Comparison of ENCODE assay signal across 31 mouse cellular contexts in the genomic region with DNA sequence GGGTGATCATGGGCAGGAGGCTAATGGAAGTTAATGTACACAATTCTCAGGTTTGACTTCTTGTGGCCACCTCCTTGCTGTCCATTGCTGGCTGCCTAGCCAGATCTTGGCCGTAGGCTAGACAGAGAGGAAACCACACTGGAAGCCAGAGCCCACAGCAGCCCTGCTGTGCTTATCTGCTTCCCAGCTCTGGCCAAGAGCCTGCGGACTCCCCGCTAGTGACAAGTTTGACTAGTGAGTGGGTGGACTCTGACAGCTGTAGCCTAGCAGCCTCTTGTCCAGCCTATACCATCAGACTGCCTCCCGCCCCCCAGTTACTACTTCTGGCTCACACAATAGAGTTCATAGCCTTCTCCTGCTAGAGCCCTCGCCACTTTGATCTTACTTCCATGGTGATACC. TPM values are rescaled to one million over a fixed set of nuclear protein-coding genes. Genes with fewer than 3 reads are reported as not detected.
A peak's percentile ranks its signal among the peaks of the same experiment; 100 is the strongest.
DNase-seq lines count a peak whose midpoint lies in the region; ATAC-seq lines count a peak whose summit lies in the region.
"Had no signal": no experiment of that assay in that cellular context is flagged by ENCODE, and none has a peak within 500 bp of the region (broad histone marks: within the 10 kb centered on the region; RNA-seq: fewer than 3 reads in every experiment).

No protein-coding gene starts in this region.

- intact Hi-C loops in heart, postnatal 25 days (cut with DNase I), result no loop called here
- intact Hi-C loops in heart, postnatal 14 days (cut with DNase I), result no loop called here

- H3K27me3 ChIP-seq in heart, embryonic 13.5 days (replicated peaks), result peaks cover 61% of the 10 kb centered on the region
- no peaks in the 10 kb centered on the region for H3K27me3 ChIP-seq in megakaryocyte, embryonic 14.5 days (replicated peaks)

- no peak overlapping the region for H3K4me3 ChIP-seq in heart, embryonic 13.5 days
- H3K4me3 ChIP-seq in megakaryocyte, embryonic 14.5 days (replicated peaks), result peak overlapping the region; percentile 96
- H3K4me3 ChIP-seq: gastrocnemius, adult 2 months; hindbrain, embryonic 12.5 days; intestine, embryonic 15.5 days had no signal

- peak overlapping the region; percentile 97; the same call in 1 of the 2 replicates for H3K4me2 ChIP-seq in heart, embryonic 13.5 days
- H3K4me2 ChIP-seq: intestine, embryonic 15.5 days; midbrain, embryonic 11.5 days had no signal

- H3K9ac ChIP-seq in heart, embryonic 13.5 days, result no peak overlapping the region
- H3K9ac ChIP-seq: hindbrain, embryonic 12.5 days; intestine, embryonic 15.5 days; limb, embryonic 13.5 days; neural tube, embryonic 13.5 days had no signal

- peaks cover 39% of the 10 kb centered on the region for H3K4me1 ChIP-seq in heart, embryonic 13.5 days
- H3K4me1 ChIP-seq in megakaryocyte, embryonic 14.5 days, result peaks cover 88% of the 10 kb centered on the region

- H3K9me3 ChIP-seq in heart, embryonic 13.5 days, result 0 out of 2 replicates have a peak, but pooled peaks cover under 1% of the 10 kb centered on the region
- H3K9me3 ChIP-seq in megakaryocyte, embryonic 14.5 days, result peaks cover 4% of the 10 kb centered on the region
- H3K9me3 ChIP-seq: embryonic facial prominence, embryonic 13.5 days; forebrain, embryonic 10.5 days; hindbrain, embryonic 12.5 days; intestine, embryonic 15.5 days; limb, embryonic 13.5 days; liver, embryonic 13.5 days; neural tube, embryonic 13.5 days had no signal

- no peaks in the 10 kb centered on the region for H3K36me3 ChIP-seq in heart, embryonic 13.5 days
- H3K36me3 ChIP-seq in megakaryocyte, embryonic 14.5 days (replicated peaks; ENCODE audit: low read length), result peaks cover 13% of the 10 kb centered on the region
- H3K36me3 ChIP-seq: embryonic facial prominence, embryonic 13.5 days; forebrain, embryonic 10.5 days; hindbrain, embryonic 12.5 days; intestine, embryonic 15.5 days; limb, embryonic 13.5 days; liver, embryonic 13.5 days; neural tube, embryonic 13.5 days had no signal

- 12% methylated on average over 5 of the region's 5 CpGs for WGBS in heart, embryonic 13.5 days

- no peak for DNase-seq in heart, postnatal 25 days (ENCODE audit: low spot score)
- DNase-seq in heart, postnatal 4 days, result peak; percentile 37
- DNase-seq in heart, postnatal 14 days, result no peak
- DNase-seq in natural killer cell, adult 2 months (ENCODE audit: low spot score in 2 of 2), result no peak
- DNase-seq: adrenal gland, postnatal 25 days; cerebellum, adult 11-12 months; cerebellum, adult 9-11 months; gastrocnemius, adult 2 months; gastrocnemius, postnatal 36 days; kidney, adult 2 months; kidney, postnatal 36 days; liver, embryonic 13.5 days; lung, postnatal 10 days; right cerebral cortex, postnatal 4 days; thymus, adult 2 months; thymus, postnatal 4 days had no signal

- no peak overlapping the region; the same call in 1 of the 2 replicates for H3K27ac ChIP-seq in heart, embryonic 13.5 days (replicated peaks)
- H3K27ac ChIP-seq: embryonic facial prominence, embryonic 13.5 days; forebrain, embryonic 10.5 days; gastrocnemius, adult 2 months; hindbrain, embryonic 12.5 days; intestine, embryonic 15.5 days; limb, embryonic 13.5 days; liver, embryonic 13.5 days; macrophage; neural tube, embryonic 13.5 days; stomach, postnatal 0 days had no signal

- no peak for ATAC-seq in heart, embryonic 13.5 days (ENCODE audit: extremely low read depth, insufficient number of reproducible peaks, low FRiP score, low TSS enrichment)
- ATAC-seq in megakaryocyte, adult 5-6 weeks (ENCODE audit: poor library complexity, severe bottlenecking), result no peak
- ATAC-seq: CD4-positive, CD25-positive, alpha-beta regulatory T cell, adult 4 months; forebrain, embryonic 16.5 days; hindbrain, postnatal 0 days had no signal

RNA-seq across cellular contexts. Expression of gene Sec14l2, which starts 3.6 kb away (rescaled TPM):
- 0.48 and 1.0 TPM in 2 replicates for polyA plus RNA-seq in heart, embryonic 13.5 days (2015; fragmentation: Nextera tagmentation; extraction: Ambion mirVana)
- 1 to 10 TPM in 1 of 2 experiments, under 1 TPM in 1; 0.73 to 1.1 TPM for total RNA-seq in heart, postnatal 25 days (2021)
- total RNA-seq in heart, postnatal 4 days (2021), result 1 to 10 TPM in 1 of 2 experiments, under 1 TPM in 1; 0.91 to 1.1 TPM
- total RNA-seq in heart, postnatal 14 days (2021), result 1 to 10 TPM; 1.2 TPM
- 12.4 and 22.6 TPM in 2 replicates for polyA plus RNA-seq in megakaryocyte, embryonic 14.5 days (2012; ENCODE audit: insufficient read depth, low replicate concordance)
- total RNA-seq in megakaryocyte, adult 5-6 weeks (2015), result 0.27 and 0.82 TPM in 2 replicates
- total RNA-seq in megakaryocyte, adult 5-6 weeks (2017), result 0.81 and 3.9 TPM in 2 replicates

RNA-seq across cellular contexts. Expression of gene Rnf215, which starts 15.4 kb away (rescaled TPM):
- 17.2 and 18.1 TPM in 2 replicates for polyA plus RNA-seq in heart, embryonic 13.5 days (2015; fragmentation: Nextera tagmentation; extraction: Ambion mirVana)
- total RNA-seq in heart, postnatal 25 days (2021), result 10 to 100 TPM; 13.2 to 13.8 TPM
- total RNA-seq in heart, postnatal 4 days (2021), result 10 to 100 TPM; 17.5 to 18.3 TPM
- 10 to 100 TPM; 14.2 to 20.6 TPM for total RNA-seq in heart, postnatal 14 days (2021)
- 9.1 and 9.7 TPM in 2 replicates for polyA plus RNA-seq in megakaryocyte, embryonic 14.5 days (2012; ENCODE audit: insufficient read depth, low replicate concordance)
- total RNA-seq in megakaryocyte, adult 5-6 weeks (2015), result 6.3 and 7.7 TPM in 2 replicates
- total RNA-seq in megakaryocyte, adult 5-6 weeks (2017), result 12.8 and 14.8 TPM in 2 replicates

RNA-seq across cellular contexts. Expression of gene Mtfp1, which starts 24.4 kb away (rescaled TPM):
- polyA plus RNA-seq in heart, embryonic 13.5 days (2015; fragmentation: Nextera tagmentation; extraction: Ambion mirVana), result 20.8 and 28.3 TPM in 2 replicates
- 100 to 1,000 TPM; 142 to 144 TPM for total RNA-seq in heart, postnatal 25 days (2021)
- total RNA-seq in heart, postnatal 4 days (2021), result 10 to 100 TPM; 46.3 to 52.0 TPM
- 100 to 1,000 TPM; 108 to 124 TPM for total RNA-seq in heart, postnatal 14 days (2021)
- polyA plus RNA-seq in megakaryocyte, embryonic 14.5 days (2012; ENCODE audit: insufficient read depth, low replicate concordance), result 5.1 and 10.8 TPM in 2 replicates
- total RNA-seq in megakaryocyte, adult 5-6 weeks (2015), result 1.1 and 2.6 TPM in 2 replicates
- 1.3 and 1.8 TPM in 2 replicates for total RNA-seq in megakaryocyte, adult 5-6 weeks (2017)

RNA-seq across cellular contexts. Expression of gene Ccdc157, which starts 40.5 kb away (rescaled TPM):
- polyA plus RNA-seq in heart, embryonic 13.5 days (2015; fragmentation: Nextera tagmentation; extraction: Ambion mirVana), result 3.5 and 5.1 TPM in 2 replicates
- 1 to 10 TPM; 5.0 to 5.3 TPM for total RNA-seq in heart, postnatal 25 days (2021)
- total RNA-seq in heart, postnatal 4 days (2021), result 1 to 10 TPM; 5.8 to 6.5 TPM
- total RNA-seq in heart, postnatal 14 days (2021), result 1 to 10 TPM; 5.6 to 7.4 TPM
- 0.56 and 2.1 TPM in 2 replicates for polyA plus RNA-seq in megakaryocyte, embryonic 14.5 days (2012; ENCODE audit: insufficient read depth, low replicate concordance)
- 1.1 TPM in 1 of 2 replicates, not detected in the other for total RNA-seq in megakaryocyte, adult 5-6 weeks (2015)
- 0.44 and 1.3 TPM in 2 replicates for total RNA-seq in megakaryocyte, adult 5-6 weeks (2017)

RNA-seq across cellular contexts. Expression of gene Sf3a1, which starts 40.5 kb away (rescaled TPM):
- 33.3 TPM in 2 replicates for polyA plus RNA-seq in heart, embryonic 13.5 days (2015; fragmentation: Nextera tagmentation; extraction: Ambion mirVana)
- 10 to 100 TPM; 40.0 to 43.9 TPM for total RNA-seq in heart, postnatal 25 days (2021)
- total RNA-seq in heart, postnatal 4 days (2021), result 10 to 100 TPM; 56.6 to 56.9 TPM
- total RNA-seq in heart, postnatal 14 days (2021), result 10 to 100 TPM; 38.4 to 46.7 TPM
- 43.3 and 56.7 TPM in 2 replicates for polyA plus RNA-seq in megakaryocyte, embryonic 14.5 days (2012; ENCODE audit: insufficient read depth, low replicate concordance)
- total RNA-seq in megakaryocyte, adult 5-6 weeks (2015), result 42.2 and 42.4 TPM in 2 replicates
- 24.8 and 28.9 TPM in 2 replicates for total RNA-seq in megakaryocyte, adult 5-6 weeks (2017)

Comparison
In these comparisons a context has a peak if more than half of its experiments do, and no peak if none do; other contexts are left out.
1. RNA of gene Mtfp1, which starts 24.4 kb away (total RNA-seq): 142 to 144 TPM in heart, postnatal 25 days, 108 to 124 TPM in heart, postnatal 14 days and 46.3 to 52.0 TPM in heart, postnatal 4 days; 1.1 to 2.6 TPM in megakaryocyte, adult 5-6 weeks; every median in the first group is over 10 times any median in the second.